Mouse (Mus musculus) midbrain, embryonic 11.5 days (tissue): ENCODE results near the gene Gnat2. TPM values are rescaled to one million over a fixed set of nuclear protein-coding genes. Genes with fewer than 3 reads are reported as not detected.

ENCODE experiments used
- ATAC-seq: fragments of 200-750 bp; cut with Nextera tagmentation; 2 replicates; pipeline ENCODE4 v1.8.0; 2017; ENCODE audit warnings: moderate TSS enrichment, moderate library complexity; ENCODE audit not compliant: low FRiP score
- DNase-seq: peaks from one replicate; pipeline ENCODE4 v3.0.0; 2015; ENCODE audit warnings: low spot score; ENCODE audit errors: missing footprints
- H3K27ac ChIP-seq: fragments of 300-500 bp; sonication (generic); 2 replicates; pipeline ENCODE4 v1.5.1; 2014; ENCODE audit warnings: low read depth, low read length
- H3K27me3 ChIP-seq: fragments of 300-500 bp; sonication (generic); 2 replicates; pipeline ENCODE4 v1.6.1; 2014; ENCODE audit warnings: mild to moderate bottlenecking, low read length, moderate library complexity, mixed read lengths; ENCODE audit not compliant: control insufficient read depth, insufficient read depth
- H3K36me3 ChIP-seq: fragments of 300-500 bp; sonication (generic); 2 replicates; pipeline ENCODE4 v1.6.1; 2014; ENCODE audit warnings: mild to moderate bottlenecking, low read length, moderate library complexity, mixed read lengths; ENCODE audit not compliant: control insufficient read depth, insufficient read depth
- H3K4me1 ChIP-seq: fragments of 300-500 bp; sonication (generic); 2 replicates; pipeline ENCODE4 v1.6.1; 2014; ENCODE audit warnings: low read length; ENCODE audit not compliant: control insufficient read depth, insufficient read depth
- H3K4me2 ChIP-seq: fragments of 300-500 bp; sonication (generic); 2 replicates; pipeline ENCODE4 v1.6.1; 2014; ENCODE audit warnings: mild to moderate bottlenecking, moderate library complexity
- H3K4me3 ChIP-seq: fragments of 300-500 bp; sonication (generic); 2 replicates; pipeline ENCODE4 v1.5.1; 2014; ENCODE audit warnings: low read depth, low read length
- H3K9ac ChIP-seq: fragments of 300-500 bp; sonication (generic); 2 replicates; pipeline ENCODE4 v1.6.1; 2014; ENCODE audit warnings: low read length
- H3K9me3 ChIP-seq: fragments of 300-500 bp; sonication (generic); 2 replicates; pipeline ENCODE4 v1.6.1; 2016; ENCODE audit warnings: low read length; ENCODE audit not compliant: control insufficient read depth
- WGBS: fragments of 180-500 bp; shearing (Covaris S2); extraction: QIAGEN DNeasy Blood & Tissue Kit; methylation state at CpG from one replicate; pipeline ENCODE4 v1.1.7; 2014; 5-methylcytosine and 5-hydroxymethylcytosine counted together
- polyA plus RNA-seq: library from polyadenylated mRNA; unstranded; fragments of >200 nt; fragmentation: Nextera tagmentation; extraction: Ambion mirVana; gene quantifications from 2 replicates; pipeline ENCODE4 v1.2.1, GENCODE M21; 2014

Gene Gnat2
- polyA plus RNA-seq, 1 experiment from 2014 or later: 0.90 TPM

- Histone ChIP-seq H3K4me3 (no peak overlapping the region), H3K4me2 (no peak overlapping the region), H3K27ac (no peak overlapping the region), H3K4me1 (no peaks in the 10 kb centered on the region), H3K9ac (no peak overlapping the region), H3K9me3 (no peaks in the 10 kb centered on the region), H3K27me3 (no peaks in the 10 kb centered on the region), H3K36me3 (no peaks in the 10 kb centered on the region)
- no peak for ATAC-seq
- no peak for DNase-seq
- WGBS: 84% methylated on average over 6 of the region's 6 CpGs
Measured at GRCm38 (mm10) chr3:108098316-108098715, 5.7 kb downstream of the Gnat2 start.

GRCm38 (mm10) chr3:108101594-108101993 lies 9.0 kb downstream of the Gnat2 start:
- WGBS: 65% methylated on average over 3 of the region's 3 CpGs
- Histone ChIP-seq H3K4me1 (no peaks in the 10 kb centered on the region), H3K9me3 (no peaks in the 10 kb centered on the region), H3K36me3 (no peaks in the 10 kb centered on the region), H3K27ac (peak overlapping the region; percentile 8; the same call in 1 of the 2 replicates), H3K9ac (no peak overlapping the region), H3K4me2 (no peak overlapping the region), H3K27me3 (no peaks in the 10 kb centered on the region), H3K4me3 (no peak overlapping the region)
- no peak for DNase-seq
- ATAC-seq: no peak

- no peak for ATAC-seq
- Histone ChIP-seq H3K4me3 (no peak overlapping the region), H3K4me2 (no peak overlapping the region), H3K27ac (no peak overlapping the region), H3K4me1 (no peaks in the 10 kb centered on the region), H3K9me3 (no peaks in the 10 kb centered on the region), H3K9ac (no peak overlapping the region), H3K27me3 (no peaks in the 10 kb centered on the region), H3K36me3 (no peaks in the 10 kb centered on the region)
- no peak for DNase-seq
- 88% methylated on average over 6 of the region's 6 CpGs for WGBS
Measured at GRCm38 (mm10) chr3:108102075-108102474, 9.5 kb downstream of the Gnat2 start.

GRCm38 (mm10) chr3:108105281-108105680 lies 12.7 kb downstream of the Gnat2 start:
- DNase-seq (no peak), ATAC-seq (no peak)
- Histone ChIP-seq H3K4me2 (no peak overlapping the region), H3K27me3 (no peaks in the 10 kb centered on the region), H3K9me3 (no peaks in the 10 kb centered on the region), H3K36me3 (0 out of 2 replicates have a peak, but pooled peaks cover 2% of the 10 kb centered on the region), H3K4me1 (no peaks in the 10 kb centered on the region), H3K9ac (no peak overlapping the region), H3K4me3 (no peak overlapping the region), H3K27ac (no peak overlapping the region)
- 90% methylated on average over 3 of the region's 3 CpGs for WGBS

GRCm38 (mm10) chr3:108111320-108111719 lies 18.7 kb downstream of the Gnat2 start:
- WGBS: 90% methylated on average over 5 of the region's 5 CpGs

GRCm38 (mm10) chr3:108112246-108112645 lies 19.7 kb downstream of the Gnat2 start:
- DNase-seq (no peak), ATAC-seq (no peak)
- Histone ChIP-seq H3K36me3 (0 out of 2 replicates have a peak, but pooled peaks cover 7% of the 10 kb centered on the region), H3K4me1 (no peaks in the 10 kb centered on the region), H3K9me3 (no peaks in the 10 kb centered on the region), H3K4me2 (no peak overlapping the region), H3K9ac (no peak overlapping the region), H3K27ac (no peak overlapping the region), H3K4me3 (no peak overlapping the region), H3K27me3 (no peaks in the 10 kb centered on the region)
- 92% methylated on average over 7 of the region's 7 CpGs for WGBS

More at GRCm38 (mm10) chr3:108111320-108111719, 18.7 kb downstream of the Gnat2 start:
- Histone ChIP-seq H3K36me3 (0 out of 2 replicates have a peak, but pooled peaks cover 5% of the 10 kb centered on the region), H3K9ac (no peak overlapping the region), H3K4me1 (no peaks in the 10 kb centered on the region), H3K27me3 (no peaks in the 10 kb centered on the region), H3K4me3 (no peak overlapping the region), H3K27ac (no peak overlapping the region), H3K4me2 (no peak overlapping the region), H3K9me3 (no peaks in the 10 kb centered on the region)
- ATAC-seq (no peak), DNase-seq (no peak)

GRCm38 (mm10) chr3:108112666-108113065 lies 20.1 kb downstream of the Gnat2 start:
- H3K4me1 ChIP-seq: no peaks in the 10 kb centered on the region
- H3K4me2 ChIP-seq: no peak overlapping the region
- no peak overlapping the region for H3K27ac ChIP-seq
- H3K27me3 ChIP-seq: no peaks in the 10 kb centered on the region
- H3K9me3 ChIP-seq: no peaks in the 10 kb centered on the region
- H3K36me3 ChIP-seq: 0 out of 2 replicates have a peak, but pooled peaks cover 8% of the 10 kb centered on the region
- 87% methylated on average over 4 of the region's 4 CpGs for WGBS
- no peak for DNase-seq
- H3K9ac ChIP-seq: no peak overlapping the region
- H3K4me3 ChIP-seq: no peak overlapping the region
- ATAC-seq: no peak

GRCm38 (mm10) chr3:108113591-108114289 lies 21.2 kb downstream of the Gnat2 start:
- Histone ChIP-seq H3K9me3 (no peaks in the 10 kb centered on the region), H3K27me3 (no peaks in the 10 kb centered on the region), H3K4me3 (no peak overlapping the region), H3K4me1 (no peaks in the 10 kb centered on the region), H3K4me2 (no peak overlapping the region), H3K36me3 (peaks cover 8% of the 10 kb centered on the region; the same call in 1 of the 2 replicates), H3K27ac (no peak overlapping the region), H3K9ac (no peak overlapping the region)
- ATAC-seq (no peak), DNase-seq (no peak)
- 88% methylated on average over 7 of the region's 7 CpGs for WGBS

GRCm38 (mm10) chr3:108117465-108117864 lies 24.9 kb downstream of the Gnat2 start:
- H3K4me2 ChIP-seq: no peak overlapping the region
- no peaks in the 10 kb centered on the region for H3K27me3 ChIP-seq
- DNase-seq (peak; percentile 39), ATAC-seq (no peak)
- no peaks in the 10 kb centered on the region for H3K9me3 ChIP-seq
- H3K4me1 ChIP-seq: no peaks in the 10 kb centered on the region
- no peak overlapping the region for H3K4me3 ChIP-seq
- no peak overlapping the region for H3K9ac ChIP-seq
- no peak overlapping the region for H3K27ac ChIP-seq
- 89% methylated on average over 6 of the region's 6 CpGs for WGBS
- H3K36me3 ChIP-seq: peaks cover 12% of the 10 kb centered on the region; the same call in 1 of the 2 replicates
